Mouse (Mus musculus): ENCODE results near the gene Nox3. TPM values are rescaled to one million over a fixed set of nuclear protein-coding genes. Genes with fewer than 3 reads are reported as not detected.

Gene Nox3
- total and polyA plus RNA-seq, 2 experiments from 2014 or later: not detected

- Histone ChIP-seq H3K9me3 (ENCODE audit: low read length) (no peaks in the 10 kb centered on the region), H3K9ac (replicated peaks; ENCODE audit: low read length, poor library complexity, severe bottlenecking) (no peak overlapping the region), H3K4me3 (ENCODE audit: low read depth, low read length) (no peak overlapping the region), H3K36me3 (ENCODE audit: insufficient read depth, low read length) (no peaks in the 10 kb centered on the region), H3K4me2 (ENCODE audit: low read depth, low read length, poor library complexity, severe bottlenecking) (no peak overlapping the region), H3K27ac (ENCODE audit: low read depth, low read length) (no peak overlapping the region), H3K4me1 (ENCODE audit: insufficient read depth, low read length) (no peaks in the 10 kb centered on the region), H3K27me3 (ENCODE audit: insufficient read depth, low read length) (no peaks in the 10 kb centered on the region)
- no peak for DNase-seq (ENCODE audit: low spot score)
- 61% methylated on average over 8 of the region's 8 CpGs for WGBS
- no peak for ATAC-seq (ENCODE audit: low FRiP score)
- no peak for TF ChIP-seq CTCF (IDR thresholded peaks at IDR 0.05)
Observed at GRCm38 (mm10) chr17:3692817-3693216, 3.2 kb downstream of the Nox3 start.

- H3K9me3 ChIP-seq (ENCODE audit: low read length): no peaks in the 10 kb centered on the region
- no peak overlapping the region for H3K4me2 ChIP-seq (ENCODE audit: low read depth, low read length, poor library complexity, severe bottlenecking)
- no peak for TF ChIP-seq CTCF (IDR thresholded peaks at IDR 0.05)
- H3K9ac ChIP-seq (replicated peaks; ENCODE audit: low read length, poor library complexity, severe bottlenecking): no peak overlapping the region
- H3K27ac ChIP-seq (ENCODE audit: low read depth, low read length): no peak overlapping the region
- ATAC-seq (ENCODE audit: low FRiP score): no peak
- no peaks in the 10 kb centered on the region for H3K4me1 ChIP-seq (ENCODE audit: insufficient read depth, low read length)
- WGBS: 48% methylated on average over 8 of the region's 8 CpGs
- H3K36me3 ChIP-seq (ENCODE audit: insufficient read depth, low read length): no peaks in the 10 kb centered on the region
- H3K4me3 ChIP-seq (ENCODE audit: low read depth, low read length): no peak overlapping the region
- no peaks in the 10 kb centered on the region for H3K27me3 ChIP-seq (ENCODE audit: insufficient read depth, low read length)
- peak; percentile 17 for DNase-seq (ENCODE audit: low spot score)
Observed at GRCm38 (mm10) chr17:3690499-3691258, 5.4 kb downstream of the Nox3 start.

GRCm38 (mm10) chr17:3683662-3684061, 12.4 kb downstream of the Nox3 start:
- Histone ChIP-seq H3K4me2 (ENCODE audit: low read depth, low read length, poor library complexity, severe bottlenecking) (no peak overlapping the region), H3K27me3 (ENCODE audit: insufficient read depth, low read length) (no peaks in the 10 kb centered on the region), H3K36me3 (ENCODE audit: insufficient read depth, low read length) (no peaks in the 10 kb centered on the region), H3K4me3 (ENCODE audit: low read depth, low read length) (no peak overlapping the region), H3K4me1 (ENCODE audit: insufficient read depth, low read length) (no peaks in the 10 kb centered on the region), H3K27ac (ENCODE audit: low read depth, low read length) (no peak overlapping the region), H3K9me3 (ENCODE audit: low read length) (no peaks in the 10 kb centered on the region), H3K9ac (replicated peaks; ENCODE audit: low read length, poor library complexity, severe bottlenecking) (no peak overlapping the region)
- TF ChIP-seq CTCF (IDR thresholded peaks at IDR 0.05): no peak
- ATAC-seq (ENCODE audit: low FRiP score) (no peak), DNase-seq (ENCODE audit: low spot score) (peak; percentile 9)
- WGBS: 61% methylated on average over 3 of the region's 3 CpGs

GRCm38 (mm10) chr17:3669226-3669625, 26.8 kb downstream of the Nox3 start:
- Histone ChIP-seq H3K4me1 (ENCODE audit: insufficient read depth, low read length) (no peaks in the 10 kb centered on the region), H3K27ac (ENCODE audit: low read depth, low read length) (no peak overlapping the region), H3K4me3 (ENCODE audit: low read depth, low read length) (no peak overlapping the region), H3K9ac (replicated peaks; ENCODE audit: low read length, poor library complexity, severe bottlenecking) (no peak overlapping the region), H3K27me3 (ENCODE audit: insufficient read depth, low read length) (no peaks in the 10 kb centered on the region), H3K9me3 (ENCODE audit: low read length) (no peaks in the 10 kb centered on the region), H3K4me2 (ENCODE audit: low read depth, low read length, poor library complexity, severe bottlenecking) (no peak overlapping the region), H3K36me3 (ENCODE audit: insufficient read depth, low read length) (no peaks in the 10 kb centered on the region)
- DNase-seq (ENCODE audit: low spot score) (no peak), ATAC-seq (ENCODE audit: low FRiP score) (no peak)
- no peak for TF ChIP-seq CTCF (IDR thresholded peaks at IDR 0.05)
- WGBS: 73% methylated on average over 4 of the region's 4 CpGs

- Histone ChIP-seq H3K4me2 (ENCODE audit: low read depth, low read length, poor library complexity, severe bottlenecking) (no peak overlapping the region), H3K36me3 (ENCODE audit: insufficient read depth, low read length) (no peaks in the 10 kb centered on the region), H3K9ac (replicated peaks; ENCODE audit: low read length, poor library complexity, severe bottlenecking) (no peak overlapping the region), H3K4me3 (ENCODE audit: low read depth, low read length) (no peak overlapping the region), H3K4me1 (ENCODE audit: insufficient read depth, low read length) (no peaks in the 10 kb centered on the region), H3K9me3 (ENCODE audit: low read length) (no peaks in the 10 kb centered on the region), H3K27ac (ENCODE audit: low read depth, low read length) (no peak overlapping the region), H3K27me3 (ENCODE audit: insufficient read depth, low read length) (no peaks in the 10 kb centered on the region)
- no peak for TF ChIP-seq CTCF (IDR thresholded peaks at IDR 0.05)
- WGBS: 57% methylated on average over 4 of the region's 4 CpGs
- DNase-seq (ENCODE audit: low spot score) (no peak), ATAC-seq (ENCODE audit: low FRiP score) (no peak)
Observed at GRCm38 (mm10) chr17:3667287-3667686, 28.8 kb downstream of the Nox3 start.

GRCm38 (mm10) chr17:3665321-3665720, 30.7 kb downstream of the Nox3 start:
- no peaks in the 10 kb centered on the region for H3K27me3 ChIP-seq (ENCODE audit: insufficient read depth, low read length)
- no peaks in the 10 kb centered on the region for H3K36me3 ChIP-seq (ENCODE audit: insufficient read depth, low read length)
- H3K9me3 ChIP-seq (ENCODE audit: low read length): no peaks in the 10 kb centered on the region
- no peak for ATAC-seq (ENCODE audit: low FRiP score)
- no peak for TF ChIP-seq CTCF (IDR thresholded peaks at IDR 0.05)
- H3K4me1 ChIP-seq (ENCODE audit: insufficient read depth, low read length): no peaks in the 10 kb centered on the region
- DNase-seq (ENCODE audit: low spot score): no peak
- H3K27ac ChIP-seq (ENCODE audit: low read depth, low read length): no peak overlapping the region
- H3K4me2 ChIP-seq (ENCODE audit: low read depth, low read length, poor library complexity, severe bottlenecking): no peak overlapping the region
- no peak overlapping the region for H3K9ac ChIP-seq (replicated peaks; ENCODE audit: low read length, poor library complexity, severe bottlenecking)
- H3K4me3 ChIP-seq (ENCODE audit: low read depth, low read length): no peak overlapping the region
- 83% methylated on average over 4 of the region's 4 CpGs for WGBS

Measured in midbrain, postnatal 0 days (tissue).